Mouse (Mus musculus) cerebellum, adult 2 months (tissue): ENCODE data around the gene Rhbdl1. TPM values are rescaled to one million over a fixed set of nuclear protein-coding genes. Genes with fewer than 3 reads are reported as not detected.

Experiments
- DNase-seq, 2 experiments: peaks; one replicate each; pipeline ENCODE4 v3.0.0; 2021
- H3K27ac ChIP-seq: fragments of 200-500 bp; 2 replicates; pipeline ENCODE4 v1.5.1; 2012; ENCODE audit warnings: low read length, control low read depth, inconsistent platforms; ENCODE audit not compliant: insufficient read depth
- H3K27me3 ChIP-seq: fragments of 200-500 bp; 2 replicates; pipeline ENCODE4 v1.6.1; 2012; ENCODE audit warnings: inconsistent platforms, mild to moderate bottlenecking, low read length, moderate library complexity; ENCODE audit not compliant: control insufficient read depth, insufficient read depth
- H3K4me1 ChIP-seq: fragments of 200-500 bp; 2 replicates; pipeline ENCODE4 v1.6.1; 2011; ENCODE audit warnings: low read length; ENCODE audit not compliant: control insufficient read depth, insufficient read depth
- H3K4me3 ChIP-seq: fragments of 200-500 bp; replicated peaks from 2 replicates; pipeline ENCODE3; 2011; ENCODE audit warnings: mild to moderate bottlenecking, low read depth, low read length, control low read depth; ENCODE audit not compliant: insufficient read depth
- CTCF ChIP-seq: fragments of 200-500 bp; IDR thresholded peaks from 2 replicates; pipeline ENCODE4 v1.5.1; 2011; ENCODE audit warnings: low read depth, mild to moderate bottlenecking, control low read depth, low read length, moderate library complexity, borderline replicate concordance; ENCODE audit not compliant: insufficient read depth
- POLR2A ChIP-seq: fragments of 200-500 bp; IDR thresholded peaks from 2 replicates; pipeline ENCODE4 v1.6.1; 2011; ENCODE audit warnings: low read length, control low read depth, borderline replicate concordance; ENCODE audit not compliant: insufficient read depth
- WGBS: fragments of 180-500 bp; shearing (Covaris S2); methylation state at CpG from one replicate; pipeline ENCODE4 v1.1.7; 2018; 5-methylcytosine and 5-hydroxymethylcytosine counted together
- polyA plus RNA-seq: library from polyadenylated mRNA; depleted of rRNA; stranded (reverse); fragments of >200 nt; gene quantifications from 2 replicates; pipeline ENCODE4 v1.2.3, GENCODE M21; 2012; rRNA removed

The Rhbdl1 gene
- polyA plus RNA-seq: 111 and 119 TPM in 2 replicates

GRCm38 (mm10) chr17:25837076-25837410, at the start of gene Rhbdl1:
Rhbdl1 (minus strand) TSS chr17:25837295.
- TF ChIP-seq POLR2A (peak; percentile 61; the same call in 1 of the 2 replicates), CTCF (no peak)
- DNase-seq: peak; percentile 89 to 90
- no peaks in the 10 kb centered on the region for H3K27me3 ChIP-seq
- H3K4me3 ChIP-seq: peak within 1 kb of the TSS; percentile 64
- peak within 1 kb of the TSS; percentile 75 for H3K27ac ChIP-seq
- H3K4me1 ChIP-seq: peaks cover 29% of the 10 kb centered on the region
- under 1% methylated on average over 29 of the region's 29 CpGs for WGBS

GRCm38 (mm10) chr17:25886806-25887205, 49.7 kb upstream of the Rhbdl1 start:
- DNase-seq: no peak
- no peak overlapping the region for H3K27ac ChIP-seq
- H3K27me3 ChIP-seq: no peaks in the 10 kb centered on the region
- no peak for TF ChIP-seq CTCF
- no peak for TF ChIP-seq POLR2A
- no peaks in the 10 kb centered on the region for H3K4me1 ChIP-seq
- no peak overlapping the region for H3K4me3 ChIP-seq

- H3K27me3 ChIP-seq: no peaks in the 10 kb centered on the region
- H3K4me1 ChIP-seq: peaks cover 6% of the 10 kb centered on the region
- no peak overlapping the region for H3K27ac ChIP-seq
- no peak overlapping the region for H3K4me3 ChIP-seq
- TF ChIP-seq CTCF (peak; percentile 45; the same call in 1 of the 2 replicates), POLR2A (no peak)
- no peak for DNase-seq
- 42% methylated on average over 4 of the region's 4 CpGs for WGBS
Measured at GRCm38 (mm10) chr17:25885636-25886035, 48.5 kb upstream of the Rhbdl1 start.

GRCm38 (mm10) chr17:25883824-25884223, 46.7 kb upstream of the Rhbdl1 start:
- Histone ChIP-seq H3K4me1 (peaks cover 16% of the 10 kb centered on the region), H3K27me3 (no peaks in the 10 kb centered on the region), H3K27ac (no peak overlapping the region), H3K4me3 (no peak overlapping the region)
- TF ChIP-seq CTCF: peak; percentile 26; the same call in 1 of the 2 replicates
- no peak for TF ChIP-seq POLR2A
- DNase-seq: no peak
- WGBS: 92% methylated on average over 3 of the region's 3 CpGs

GRCm38 (mm10) chr17:25883268-25883667, 46.2 kb upstream of the Rhbdl1 start:
- DNase-seq: no peak
- 68% methylated on average over 8 of the region's 8 CpGs for WGBS
- Histone ChIP-seq H3K27ac (no peak overlapping the region), H3K4me3 (no peak overlapping the region), H3K27me3 (no peaks in the 10 kb centered on the region), H3K4me1 (peaks cover 16% of the 10 kb centered on the region)
- TF ChIP-seq CTCF: no peak
- TF ChIP-seq POLR2A: no peak

GRCm38 (mm10) chr17:25882306-25882705, 45.2 kb upstream of the Rhbdl1 start:
- 43% methylated on average over 5 of the region's 5 CpGs for WGBS
- Histone ChIP-seq H3K4me1 (peaks cover 16% of the 10 kb centered on the region), H3K27me3 (no peaks in the 10 kb centered on the region), H3K4me3 (no peak overlapping the region), H3K27ac (no peak overlapping the region)
- no peak for TF ChIP-seq POLR2A
- TF ChIP-seq CTCF: no peak
- DNase-seq: peak in 1 of 2 experiments; percentile 39

- Histone ChIP-seq H3K4me1 (peaks cover 20% of the 10 kb centered on the region), H3K4me3 (no peak overlapping the region), H3K27ac (no peak overlapping the region), H3K27me3 (no peaks in the 10 kb centered on the region)
- TF ChIP-seq POLR2A: peak; percentile 13; the same call in 1 of the 2 replicates
- TF ChIP-seq CTCF: no peak
- peak in 1 of 2 experiments; percentile 26 for DNase-seq
- 46% methylated on average over 4 of the region's 4 CpGs for WGBS
Measured at GRCm38 (mm10) chr17:25881691-25882090, 44.6 kb upstream of the Rhbdl1 start.

GRCm38 (mm10) chr17:25880913-25881641, 44.0 kb upstream of the Rhbdl1 start:
- Histone ChIP-seq H3K27me3 (no peaks in the 10 kb centered on the region), H3K4me3 (no peak overlapping the region), H3K27ac (peak overlapping the region; percentile 43), H3K4me1 (peaks cover 24% of the 10 kb centered on the region)
- TF ChIP-seq POLR2A (no peak), CTCF (no peak)
- DNase-seq: peak in 1 of 2 experiments; percentile 34
- 27% methylated on average over 5 of the region's 5 CpGs for WGBS
